ENCODE assay signal across 23 mouse cellular contexts in the genomic region with DNA sequence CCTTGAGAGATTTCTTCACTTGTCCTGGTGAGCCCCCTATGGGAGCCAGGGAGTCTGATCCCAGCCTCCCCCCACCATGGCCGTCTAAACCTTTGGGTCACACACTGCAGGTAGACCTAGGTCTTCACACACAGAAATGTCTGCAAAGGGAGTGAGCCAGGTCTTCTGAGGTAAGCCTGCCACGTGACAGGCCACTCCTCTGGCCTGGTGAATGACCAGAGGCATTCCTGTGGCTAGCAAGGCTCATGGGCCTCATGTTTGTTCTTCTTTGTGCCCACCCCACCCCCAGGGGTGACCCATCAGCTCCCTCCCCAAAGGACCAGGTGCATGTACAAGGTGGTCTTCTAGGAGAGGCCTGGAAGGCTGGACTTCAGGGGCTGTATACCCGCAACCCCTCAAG. TPM values are rescaled to one million over a fixed set of nuclear protein-coding genes. Genes with fewer than 3 reads are reported as not detected.
DNase-seq lines count a peak whose midpoint lies in the region; ATAC-seq and TF ChIP-seq lines count a peak whose summit lies in the region.
"Had no signal": no experiment of that assay in that cellular context is flagged by ENCODE, and none has a peak within 500 bp of the region (broad histone marks: within the 10 kb centered on the region; RNA-seq: fewer than 3 reads in every experiment).

No protein-coding gene starts in this region.

- peak; percentile 64 for DNase-seq in 3T3-L1 (ENCODE audit: low read depth, low spot score)
- peak; percentile 45 for DNase-seq in lung, adult 2 months
- peak; percentile 65 for DNase-seq in lung, postnatal 25 days (ENCODE audit: low spot score)
- no peak for DNase-seq in right cerebral cortex, adult 18-20 months
- DNase-seq in T-cell, adult 2 months (ENCODE audit: low spot score), result no peak
- DNase-seq: adrenal gland, adult 2 months; adrenal gland, postnatal 25 days; cerebellum, adult 18-20 months; cerebellum, adult 9-11 months; cerebellum, postnatal 36 days; gastrocnemius, postnatal 14 days; heart, adult 2 months; heart, postnatal 36 days had no signal

- H3K9ac ChIP-seq in kidney, embryonic 15.5 days, result no peak overlapping the region
- no peak overlapping the region for H3K9ac ChIP-seq in kidney, embryonic 14.5 days (ENCODE audit: low read depth, low read length)
- H3K9ac ChIP-seq in heart, embryonic 12.5 days, result no peak overlapping the region
- H3K9ac ChIP-seq: embryonic facial prominence, embryonic 15.5 days; forebrain, embryonic 12.5 days; heart, embryonic 13.5 days; hindbrain, embryonic 15.5 days had no signal

- H3K9me3 ChIP-seq in kidney, embryonic 15.5 days (replicated peaks), result no peaks in the 10 kb centered on the region
- H3K9me3 ChIP-seq in kidney, embryonic 14.5 days (ENCODE audit: control insufficient read depth, low read length), result no peaks in the 10 kb centered on the region
- H3K9me3 ChIP-seq in heart, embryonic 12.5 days (replicated peaks), result 0 out of 2 replicates have a peak, but pooled peaks cover 2% of the 10 kb centered on the region
- H3K9me3 ChIP-seq: embryonic facial prominence, embryonic 15.5 days; forebrain, embryonic 12.5 days; heart, embryonic 13.5 days; hindbrain, embryonic 15.5 days had no signal

- H3K27ac ChIP-seq in kidney, embryonic 15.5 days, result no peak overlapping the region
- H3K27ac ChIP-seq in kidney, embryonic 14.5 days (ENCODE audit: low read depth, low read length), result no peak overlapping the region
- no peak overlapping the region for H3K27ac ChIP-seq in heart, embryonic 12.5 days (ENCODE audit: poor library complexity, severe bottlenecking)
- H3K27ac ChIP-seq: embryonic facial prominence, embryonic 15.5 days; forebrain, embryonic 12.5 days; heart, adult 2 months; heart, embryonic 13.5 days; hindbrain, embryonic 15.5 days had no signal

- no peak overlapping the region for H3K4me3 ChIP-seq in kidney, embryonic 15.5 days (replicated peaks)
- no peak overlapping the region for H3K4me3 ChIP-seq in kidney, embryonic 14.5 days (ENCODE audit: low read length)
- no peak overlapping the region for H3K4me3 ChIP-seq in lung, adult 2 months (replicated peaks; ENCODE audit: extremely low read depth, low read depth, low read length)
- no peak overlapping the region for H3K4me3 ChIP-seq in heart, embryonic 12.5 days
- H3K4me3 ChIP-seq: embryonic facial prominence, embryonic 15.5 days; forebrain, embryonic 12.5 days; heart, adult 2 months; heart, embryonic 13.5 days; hindbrain, embryonic 15.5 days had no signal

- H3K36me3 ChIP-seq in kidney, embryonic 15.5 days, result no peaks in the 10 kb centered on the region
- H3K36me3 ChIP-seq in kidney, embryonic 14.5 days (ENCODE audit: control insufficient read depth, insufficient read depth, low read length), result no peaks in the 10 kb centered on the region
- H3K36me3 ChIP-seq in heart, embryonic 12.5 days, result no peaks in the 10 kb centered on the region
- H3K36me3 ChIP-seq: embryonic facial prominence, embryonic 15.5 days; forebrain, embryonic 12.5 days; heart, embryonic 13.5 days; hindbrain, embryonic 15.5 days had no signal

- no peak for TF ChIP-seq POLR2A in lung, adult 2 months (IDR thresholded peaks at IDR 0.05; ENCODE audit: borderline replicate concordance, extremely low read depth, low read depth, low read length)

- 81% methylated on average over 3 of the region's 3 CpGs for WGBS in kidney, embryonic 15.5 days
- 75% methylated on average over 3 of the region's 3 CpGs for WGBS in kidney, embryonic 14.5 days
- WGBS in lung, adult 2 months, result 75% methylated on average over 3 of the region's 3 CpGs
- WGBS in heart, embryonic 12.5 days, result 72% methylated on average over 3 of the region's 3 CpGs

- no peak overlapping the region for H3K4me2 ChIP-seq in kidney, embryonic 15.5 days
- H3K4me2 ChIP-seq in kidney, embryonic 14.5 days (replicated peaks; ENCODE audit: low read depth, low read length), result no peak overlapping the region
- H3K4me2 ChIP-seq in heart, embryonic 12.5 days, result no peak overlapping the region
- H3K4me2 ChIP-seq: embryonic facial prominence, embryonic 15.5 days; forebrain, embryonic 12.5 days; heart, embryonic 13.5 days; hindbrain, embryonic 15.5 days had no signal

- no peaks in the 10 kb centered on the region for H3K27me3 ChIP-seq in kidney, embryonic 15.5 days
- H3K27me3 ChIP-seq in kidney, embryonic 14.5 days (ENCODE audit: control insufficient read depth, insufficient read depth, low read length), result no peaks in the 10 kb centered on the region
- H3K27me3 ChIP-seq in heart, embryonic 12.5 days (replicated peaks), result no peaks in the 10 kb centered on the region
- H3K27me3 ChIP-seq: CH12.LX; embryonic facial prominence, embryonic 15.5 days; forebrain, embryonic 12.5 days; heart, embryonic 13.5 days; hindbrain, embryonic 15.5 days; Patski had no signal

- TF ChIP-seq CTCF in lung, adult 2 months (IDR thresholded peaks at IDR 0.05; ENCODE audit: insufficient read depth, low read length), result no peak

- ATAC-seq in kidney, embryonic 15.5 days (replicated peaks; ENCODE audit: low FRiP score), result 0 out of 2 replicates have a peak, but pooled peaks have one; percentile 25
- ATAC-seq in kidney, embryonic 14.5 days (ENCODE audit: low FRiP score, low TSS enrichment), result no peak
- ATAC-seq in heart, embryonic 12.5 days (ENCODE audit: insufficient number of reproducible peaks, low FRiP score), result no peak
- ATAC-seq: forebrain, embryonic 16.5 days had no signal

- 0 out of 2 replicates have a peak, but pooled peaks cover 7% of the 10 kb centered on the region for H3K4me1 ChIP-seq in kidney, embryonic 15.5 days
- H3K4me1 ChIP-seq in kidney, embryonic 14.5 days (ENCODE audit: control insufficient read depth, insufficient read depth, low read length), result peaks cover 4% of the 10 kb centered on the region; the same call in 1 of the 2 replicates
- H3K4me1 ChIP-seq in lung, adult 2 months (ENCODE audit: control insufficient read depth, insufficient read depth, low read length), result peaks cover 5% of the 10 kb centered on the region; the same call in 1 of the 2 replicates
- H3K4me1 ChIP-seq in heart, embryonic 12.5 days (replicated peaks), result no peaks in the 10 kb centered on the region
- H3K4me1 ChIP-seq: embryonic facial prominence, embryonic 15.5 days; forebrain, embryonic 12.5 days; heart, embryonic 13.5 days; hindbrain, embryonic 15.5 days had no signal

RNA-seq across cellular contexts. Expression of a gene that starts 18.3 kb away (rescaled TPM):
- polyA plus RNA-seq in kidney, embryonic 15.5 days (2015; fragmentation: Nextera tagmentation; extraction: Ambion mirVana), result 78.2 and 89.0 TPM in 2 replicates
- 51.8 and 64.2 TPM in 2 replicates for polyA plus RNA-seq in kidney, embryonic 14.5 days (2014; fragmentation: Nextera tagmentation; extraction: Ambion mirVana)
- polyA plus RNA-seq in lung, adult 2 months (2012; rRNA removed), result 487 and 521 TPM in 2 replicates
- 50.6 and 54.0 TPM in 2 replicates for polyA plus RNA-seq in heart, embryonic 12.5 days (2016; fragmentation: Nextera tagmentation; extraction: Ambion mirVana)

RNA-seq across cellular contexts. Expression of a gene that starts 19.1 kb away (rescaled TPM):
- polyA plus RNA-seq in kidney, embryonic 15.5 days (2015; fragmentation: Nextera tagmentation; extraction: Ambion mirVana), result 45.9 and 51.9 TPM in 2 replicates
- polyA plus RNA-seq in kidney, embryonic 14.5 days (2014; fragmentation: Nextera tagmentation; extraction: Ambion mirVana), result 42.6 and 61.7 TPM in 2 replicates
- polyA plus RNA-seq in lung, adult 2 months (2012; rRNA removed), result 39.9 and 50.7 TPM in 2 replicates
- polyA plus RNA-seq in heart, embryonic 12.5 days (2016; fragmentation: Nextera tagmentation; extraction: Ambion mirVana), result 39.2 and 45.6 TPM in 2 replicates

Comparison
In these comparisons a context has a peak if more than half of its experiments do, and no peak if none do; other contexts are left out.
1. DNase-seq: peak in 3T3-L1 (single experiment), lung, adult 2 months (single experiment) and lung, postnatal 25 days (single experiment); none in right cerebral cortex, adult 18-20 months (single experiment) and T-cell, adult 2 months (single experiment).